In genomic region chr12:57546415-57547201, GRCm38 (mm10) we compare ENCODE assay signal across 7 mouse cellular contexts. TPM values are rescaled to one million over a fixed set of nuclear protein-coding genes. Genes with fewer than 3 reads are reported as not detected.
A peak's percentile ranks its signal among the peaks of the same experiment; 100 is the strongest.
DNase-seq lines count a peak whose midpoint lies in the region; ATAC-seq and TF ChIP-seq lines count a peak whose summit lies in the region.

Gene Foxa1 (minus strand): TSS chr12:57546916.

- no peaks in the 10 kb centered on the region for H3K79me2 ChIP-seq in CH12.LX (replicated peaks; ENCODE audit: control insufficient read depth, extremely low read depth, insufficient read depth, poor library complexity, severe bottlenecking)

- TF ChIP-seq EP300 in CH12.LX (IDR thresholded peaks at IDR 0.05; ENCODE audit: low read length) = no peak

- peak; percentile 25; the same call in 1 of the 2 replicates for ATAC-seq in liver, embryonic 16.5 days (ENCODE audit: low read depth)
- no peak for ATAC-seq in neural tube, embryonic 14.5 days (ENCODE audit: low read depth)

- in situ Hi-C loops in CH12.LX (cut with MboI; ENCODE audit: low pct_ligation_motif_present, low pct_unique_long_range_greater_than_20kb, low sequenced_read_pairs) = no loop called here

- H3K9ac ChIP-seq in CH12.LX (ENCODE audit: insufficient read depth, low read depth) = no peak within 1 kb of the TSS
- H3K9ac ChIP-seq in liver, embryonic 16.5 days (ENCODE audit: low read depth, low read length) = peak within 1 kb of the TSS; percentile 51
- H3K9ac ChIP-seq in neural tube, embryonic 14.5 days (replicated peaks; ENCODE audit: low read depth, low read length) = 0 out of 2 replicates have a peak within 1 kb of the TSS, but pooled peaks have one; percentile 34

- no peaks in the 10 kb centered on the region for H3K4me1 ChIP-seq in CH12.LX (ENCODE audit: control insufficient read depth in 1 of 2, insufficient read depth in 2 of 2)
- H3K4me1 ChIP-seq in hindbrain, embryonic 10.5 days (replicated peaks) = peaks cover 59% of the 10 kb centered on the region
- no peaks in the 10 kb centered on the region; the same call in none of the 2 replicates for H3K4me1 ChIP-seq in liver, embryonic 16.5 days (ENCODE audit: control insufficient read depth, low read depth, low read length)
- peaks cover 9% of the 10 kb centered on the region; the same call in 1 of the 2 replicates for H3K4me1 ChIP-seq in neural tube, embryonic 14.5 days (ENCODE audit: control insufficient read depth, insufficient read depth, low read length)

- under 1% methylated on average over 32 of the region's 32 CpGs for WGBS in hindbrain, embryonic 10.5 days
- WGBS in liver, embryonic 16.5 days (ENCODE audit: insufficient replicate concordance) = under 1% methylated on average over 32 of the region's 32 CpGs
- WGBS in neural tube, embryonic 14.5 days = under 1% methylated on average over 32 of the region's 32 CpGs

- TF ChIP-seq RAD21 in CH12.LX (IDR thresholded peaks at IDR 0.05; ENCODE audit: low read depth, low read length) = no peak

- no peak within 1 kb of the TSS for H3K4me3 ChIP-seq in CH12.LX (replicated peaks in 1 of 3; ENCODE audit: low read depth in 2 of 3, low read length in 2 of 3, poor library complexity in 1 of 3)
- H3K4me3 ChIP-seq in hindbrain, embryonic 10.5 days = peak within 1 kb of the TSS; percentile 58
- H3K4me3 ChIP-seq in liver, embryonic 16.5 days (ENCODE audit: low read depth, low read length) = peak within 1 kb of the TSS; percentile 59
- H3K4me3 ChIP-seq in neural tube, embryonic 14.5 days (ENCODE audit: low read depth, low read length) = peak within 1 kb of the TSS; percentile 32

- dilution Hi-C loops in CH12.LX (cut with MboI; ENCODE audit: extremely low pct_ligation_motif_present, extremely low pct_unique_long_range_greater_than_20kb, low sequenced_read_pairs) = no loop called here

- DNase-seq in CH12.LX (ENCODE audit: extremely low read depth) (peak; percentile 45), R1 (ENCODE audit: low read depth, low spot score) (peak; percentile 52)
- DNase-seq in hindbrain, embryonic 10.5 days (ENCODE audit: low spot score) = no peak
- no peak for DNase-seq in ovary, postnatal 10 days (ENCODE audit: low spot score)
- DNase-seq in right cerebral cortex, adult 18-20 months = no peak

- TF ChIP-seq CTCF in CH12.LX (conservative IDR thresholded peaks at IDR 0.05 in 1 of 2, IDR thresholded peaks at IDR 0.05 in 1 of 2; ENCODE audit: low read depth in 2 of 2, low read length in 2 of 2) = no peak

- H3K36me3 ChIP-seq in CH12.LX (replicated peaks in 1 of 2; ENCODE audit: control insufficient read depth in 1 of 2, insufficient read depth in 1 of 2, low read length in 1 of 2) = no peaks in the 10 kb centered on the region
- H3K36me3 ChIP-seq in hindbrain, embryonic 10.5 days = no peaks in the 10 kb centered on the region
- no peaks in the 10 kb centered on the region for H3K36me3 ChIP-seq in liver, embryonic 16.5 days (ENCODE audit: control insufficient read depth, insufficient read depth)
- H3K36me3 ChIP-seq in neural tube, embryonic 14.5 days (ENCODE audit: control insufficient read depth, insufficient read depth, low read length) = no peaks in the 10 kb centered on the region

- no peak within 1 kb of the TSS for H3K27ac ChIP-seq in CH12.LX (ENCODE audit: insufficient read depth, low read depth)
- peak within 1 kb of the TSS; percentile 16; the same call in 1 of the 2 replicates for H3K27ac ChIP-seq in hindbrain, embryonic 10.5 days
- peak within 1 kb of the TSS; percentile 50 for H3K27ac ChIP-seq in liver, embryonic 16.5 days (ENCODE audit: low read length)
- no peak within 1 kb of the TSS for H3K27ac ChIP-seq in neural tube, embryonic 14.5 days (ENCODE audit: low read depth, low read length)

- H3K9me3 ChIP-seq in CH12.LX (replicated peaks; ENCODE audit: low read length) = peaks cover 20% of the 10 kb centered on the region
- no peaks in the 10 kb centered on the region for H3K9me3 ChIP-seq in hindbrain, embryonic 10.5 days
- no peaks in the 10 kb centered on the region for H3K9me3 ChIP-seq in liver, embryonic 16.5 days (replicated peaks; ENCODE audit: control insufficient read depth, low read length)
- no peaks in the 10 kb centered on the region for H3K9me3 ChIP-seq in neural tube, embryonic 14.5 days (ENCODE audit: control insufficient read depth, low read length)

- TF ChIP-seq POLR2A in CH12.LX (IDR thresholded peaks at IDR 0.05; ENCODE audit: low read depth, low read length) = no peak

- H3K27me3 ChIP-seq in CH12.LX (replicated peaks) = no peaks in the 10 kb centered on the region
- H3K27me3 ChIP-seq in hindbrain, embryonic 10.5 days (ENCODE audit: insufficient read depth, poor library complexity, severe bottlenecking) = peaks cover 100% of the 10 kb centered on the region
- H3K27me3 ChIP-seq in liver, embryonic 16.5 days (ENCODE audit: control insufficient read depth, insufficient read depth, low read depth, low read length) = peaks cover 98% of the 10 kb centered on the region
- peaks cover 88% of the 10 kb centered on the region for H3K27me3 ChIP-seq in neural tube, embryonic 14.5 days (ENCODE audit: control insufficient read depth, insufficient read depth, low read length)

- no peak within 1 kb of the TSS for H3K4me2 ChIP-seq in CH12.LX (ENCODE audit: insufficient read depth, low read depth, poor library complexity, severe bottlenecking)
- H3K4me2 ChIP-seq in liver, embryonic 16.5 days (ENCODE audit: low read depth, low read length) = peak within 1 kb of the TSS; percentile 58
- peak within 1 kb of the TSS; percentile 52 for H3K4me2 ChIP-seq in neural tube, embryonic 14.5 days (ENCODE audit: low read depth, low read length)

TF ChIP-seq in CH12.LX, 34 proteins besides CTCF, POLR2A, EP300 and RAD21:
- no peak for TF ChIP-seq MAZ (IDR thresholded peaks at IDR 0.05; ENCODE audit: low read depth, low read length)
- TF ChIP-seq PAX5 (IDR thresholded peaks at IDR 0.05; ENCODE audit: low read length) = no peak
- TF ChIP-seq ZNF384 (IDR thresholded peaks at IDR 0.05; ENCODE audit: low read depth, low read length) = no peak
- no peak for TF ChIP-seq TBP (conservative IDR thresholded peaks at IDR 0.05; ENCODE audit: low read depth, low read length)
- TF ChIP-seq RCOR1 (conservative IDR thresholded peaks at IDR 0.05; ENCODE audit: low read depth, low read length) = no peak
- TF ChIP-seq UBTF (IDR thresholded peaks at IDR 0.05; ENCODE audit: low read depth, low read length) = no peak
- TF ChIP-seq SIN3A (IDR thresholded peaks at IDR 0.05; ENCODE audit: low read length) = no peak
- no peak for TF ChIP-seq GABPA (IDR thresholded peaks at IDR 0.05; ENCODE audit: insufficient replicate concordance, low read depth, low read length)

RNA-seq across cellular contexts. Expression of gene Foxa1, which starts in this region (rescaled TPM):
- total RNA-seq in CH12.LX (2012; rRNA removed) = not detected in 2 replicates
- total RNA-seq in CH12.LX (2014; rRNA removed) = not detected in 2 replicates
- polyA plus RNA-seq in CH12.LX (2012; ENCODE audit: insufficient read length, low read depth) = not detected in 2 replicates
- polyA plus RNA-seq in hindbrain, embryonic 10.5 days (2016; fragmentation: Nextera tagmentation; extraction: Ambion mirVana) = 1.2 and 1.6 TPM in 2 replicates
- polyA plus RNA-seq in liver, embryonic 16.5 days (2015; fragmentation: Nextera tagmentation; extraction: Ambion mirVana) = 0.72 and 0.74 TPM in 2 replicates
- polyA plus RNA-seq in neural tube, embryonic 14.5 days (2014; fragmentation: Nextera tagmentation; extraction: Ambion mirVana) = 0.76 and 0.80 TPM in 2 replicates

Comparison
In these comparisons a context has a peak if more than half of its experiments do, and no peak if none do; other contexts are left out.
1. Peak in DNase-seq in CH12.LX; RNA of the gene not detected or under 1 TPM.
2. Peak in ATAC-seq, H3K4me3 ChIP-seq, H3K27ac ChIP-seq, H3K9ac ChIP-seq and H3K4me2 ChIP-seq in liver, embryonic 16.5 days; RNA of the gene not detected or under 1 TPM.
3. H3K4me3 ChIP-seq: peak in hindbrain, embryonic 10.5 days (single experiment) and neural tube, embryonic 14.5 days (single experiment); none in CH12.LX (0 of 3).